Mouse (Mus musculus) gastrocnemius, adult 2 months (tissue): Measurements from ENCODE around the gene Bod1l. TPM values are rescaled to one million over a fixed set of nuclear protein-coding genes. Genes with fewer than 3 reads are reported as not detected.

Source experiments
- DNase-seq: peaks from one replicate; pipeline ENCODE4 v3.0.0; 2022
- H3K27ac ChIP-seq: fragments of 200-600 bp; 2 replicates; pipeline ENCODE4 v1.8.1; 2022; ENCODE audit warnings: mild to moderate bottlenecking
- H3K4me3 ChIP-seq: fragments of 200-600 bp; 2 replicates; pipeline ENCODE4 v1.8.1; 2022; ENCODE audit warnings: mild to moderate bottlenecking, moderate library complexity
- CTCF ChIP-seq: fragments of 200-600 bp; IDR thresholded peaks from 2 replicates; pipeline ENCODE4 v1.8.1; 2022; ENCODE audit warnings: antibody characterized with exemption, mild to moderate bottlenecking, moderate library complexity
- intact Hi-C: fragments of 180-260 bp; cut with DNase I; formaldehyde crosslinking; loops from one replicate; pipeline ENCODE4 v1.15.1; 2025
- total RNA-seq, 2 experiments: library from RNA; stranded (reverse); gene quantifications; 2 replicates each; pipeline ENCODE4 v1.2.3; 2021

Bod1l gene
- total RNA-seq, 2 experiments from 2014 or later, result 16.7 to 17.0 TPM

GRCm38 (mm10) chr5:41781890-41782289 is 62.2 kb downstream of the Bod1l start:
- DNase-seq, result no peak
- TF ChIP-seq CTCF, result no peak
- H3K4me3 ChIP-seq, result no peak overlapping the region
- intact Hi-C loops, result no loop called here
- H3K27ac ChIP-seq, result no peak overlapping the region

GRCm38 (mm10) chr5:41780026-41780425 is 64.1 kb downstream of the Bod1l start:
- TF ChIP-seq CTCF, result no peak
- intact Hi-C loops, result no loop called here
- H3K27ac ChIP-seq, result no peak overlapping the region
- DNase-seq, result no peak
- no peak overlapping the region for H3K4me3 ChIP-seq

DNA sequence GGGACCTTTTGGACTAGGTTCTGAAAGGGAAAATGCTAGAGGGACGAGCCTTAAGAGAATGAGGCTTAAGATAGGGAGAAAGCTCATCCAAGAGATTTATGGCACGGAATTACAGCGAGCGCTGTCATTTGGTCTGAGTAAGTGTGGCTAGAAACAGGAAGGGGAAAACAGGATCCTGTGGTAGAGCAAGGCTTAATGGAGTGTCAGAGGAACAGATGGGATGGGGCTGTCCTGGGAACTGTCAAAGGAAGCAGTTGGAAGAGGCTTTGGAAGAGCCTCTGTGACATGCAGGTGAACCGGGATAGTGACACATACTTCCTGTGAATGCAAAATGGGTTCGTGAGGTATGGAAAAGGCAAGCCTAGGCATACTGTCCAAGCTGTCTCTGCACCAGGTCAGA is 68.4 kb downstream of the Bod1l start:
- H3K27ac ChIP-seq, result no peak overlapping the region
- no peak for TF ChIP-seq CTCF
- no peak overlapping the region for H3K4me3 ChIP-seq
- intact Hi-C loops, result no loop called here
- DNase-seq, result no peak

DNA sequence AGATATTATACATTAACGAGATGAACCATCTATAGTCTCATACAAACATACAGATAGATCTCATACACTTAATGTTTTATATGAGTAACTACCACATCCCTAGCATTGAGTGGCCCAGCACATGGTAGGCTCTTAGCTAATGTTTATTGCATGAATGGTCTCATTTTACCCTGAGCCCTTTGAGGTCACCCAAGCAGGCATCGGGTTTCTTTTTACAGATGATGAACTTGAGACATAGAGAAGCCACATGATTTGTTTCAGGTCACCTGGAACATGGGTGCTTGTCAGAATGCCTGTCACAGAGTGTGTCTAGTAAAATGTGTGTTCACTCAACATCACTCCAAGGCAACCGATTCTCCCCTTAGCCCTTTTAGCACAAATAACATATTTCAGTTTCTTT is 68.8 kb downstream of the Bod1l start:
- TF ChIP-seq CTCF, result no peak
- no peak overlapping the region for H3K27ac ChIP-seq
- no peak for DNase-seq
- no peak overlapping the region for H3K4me3 ChIP-seq
- intact Hi-C loops, result no loop called here

DNA sequence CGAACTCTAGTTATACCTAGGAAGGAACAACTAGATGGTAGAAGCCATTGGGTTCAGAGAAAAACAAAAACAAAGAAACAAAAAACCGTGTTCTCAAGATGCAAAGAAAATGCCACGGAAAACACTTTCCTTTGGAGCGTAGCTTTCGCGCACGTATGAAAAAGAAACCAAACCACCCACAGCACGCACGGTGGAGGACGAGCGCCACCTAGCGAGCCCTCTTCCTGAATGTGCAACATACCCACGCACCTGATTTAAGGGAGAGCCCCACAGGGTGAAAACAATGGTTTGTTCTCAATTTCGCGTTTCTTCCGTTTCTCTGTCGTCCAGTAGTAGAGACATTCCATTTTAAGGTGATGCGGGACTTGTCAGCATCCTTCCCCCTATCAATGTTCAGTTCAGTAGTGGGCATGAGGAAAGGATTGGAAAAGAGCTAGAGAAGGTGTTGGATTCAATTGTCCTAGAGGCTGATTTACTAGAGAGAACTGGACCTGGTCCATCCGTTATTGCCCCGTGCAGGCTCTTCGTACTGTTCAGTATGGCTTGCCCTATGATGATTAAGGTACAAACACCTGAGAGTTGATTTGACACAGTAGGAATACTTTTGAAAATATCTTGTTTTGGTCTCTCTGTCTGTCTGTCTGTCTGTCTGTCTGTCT is 75.6 kb downstream of the Bod1l start:
- no peak; the same call in 1 of the 2 replicates for TF ChIP-seq CTCF
- intact Hi-C loops, result loop anchor here (1.0 to 2.0 kb wide), 2 partner anchors 644 to 716 kb away; no protein-coding TSS in a partner anchor
- Histone ChIP-seq H3K27ac (no peak overlapping the region), H3K4me3 (peak overlapping the region; percentile 74)
- peak; percentile 87 for DNase-seq

DNA sequence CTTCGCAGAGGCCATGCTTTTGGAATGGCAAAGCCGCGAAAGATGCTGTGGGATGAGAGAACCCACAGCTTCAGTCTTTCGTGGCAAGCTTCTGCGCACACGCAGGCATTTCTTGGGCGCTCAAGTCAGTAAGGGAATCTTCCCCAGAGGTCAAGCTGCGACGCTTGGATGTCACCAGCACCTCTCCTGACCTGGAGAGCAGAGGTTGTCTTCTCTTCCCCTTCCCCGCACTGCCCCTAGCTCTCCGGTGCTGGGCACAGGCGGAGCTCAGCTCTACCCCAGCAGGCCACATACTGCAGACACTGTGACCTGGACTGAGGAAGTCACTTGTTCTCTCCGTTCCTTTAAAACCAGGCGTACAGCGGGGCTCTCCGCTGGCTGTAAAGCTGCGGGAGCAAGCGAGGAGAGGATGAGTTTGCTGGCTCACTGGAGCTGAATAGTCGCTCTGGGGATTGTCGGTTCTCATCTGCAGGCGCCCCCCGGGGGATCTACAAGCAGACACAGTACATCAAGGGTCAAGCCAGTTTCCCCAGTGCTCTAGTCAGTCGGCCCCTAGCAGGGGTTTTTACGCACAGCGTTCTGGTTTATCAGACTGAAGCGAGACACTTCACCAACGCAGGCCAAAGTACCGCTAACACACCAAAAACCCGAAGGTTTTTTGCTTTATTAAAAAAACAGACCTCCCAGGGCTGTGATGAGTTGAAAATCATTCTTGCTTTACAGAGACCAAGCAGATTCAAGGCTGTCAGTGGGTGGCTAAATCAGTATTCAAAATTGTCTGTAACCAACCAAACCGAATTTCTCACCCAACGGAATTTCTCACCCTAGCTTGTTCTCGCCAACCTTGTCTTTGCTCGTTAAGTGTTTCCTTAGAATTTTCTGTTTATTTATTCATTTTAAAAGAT is 76.6 kb downstream of the Bod1l start:
- no peak for DNase-seq
- peak overlapping the region; percentile 74 for H3K4me3 ChIP-seq
- TF ChIP-seq CTCF, result no peak
- H3K27ac ChIP-seq, result no peak overlapping the region
- intact Hi-C loops, result loop anchor here (1.0 to 2.0 kb wide), 2 partner anchors 643 to 715 kb away; no protein-coding TSS in a partner anchor

DNA sequence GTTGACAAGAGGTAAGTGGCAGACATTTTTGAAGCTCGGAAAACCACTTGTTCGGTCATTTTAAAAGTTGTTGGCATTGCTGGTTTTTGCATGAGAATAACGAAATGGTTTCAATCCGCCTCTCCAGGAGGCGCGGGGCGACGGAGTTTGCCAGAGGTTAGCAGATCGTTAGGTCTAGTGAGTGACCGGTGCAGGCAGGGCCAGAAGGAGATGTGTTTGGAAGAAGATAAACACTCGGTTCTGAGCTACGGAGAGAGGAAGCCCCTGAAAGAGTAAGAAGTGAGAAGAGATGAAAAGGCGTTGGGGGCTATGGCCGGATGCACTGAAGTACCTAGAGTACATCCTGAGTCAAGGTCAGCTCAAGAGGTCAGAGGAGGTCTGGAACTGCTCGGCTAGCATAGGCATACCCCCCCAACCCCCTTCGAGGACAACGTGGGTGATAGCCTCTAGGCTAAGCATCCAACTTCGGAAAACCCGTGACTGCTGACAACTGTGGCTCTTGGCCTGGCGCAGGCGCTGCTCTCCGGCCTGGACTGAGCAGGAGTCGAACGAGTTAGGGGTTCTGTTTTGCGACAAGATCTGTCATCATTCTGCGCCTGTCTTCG is 77.6 kb downstream of the Bod1l start:
- Histone ChIP-seq H3K27ac (no peak overlapping the region), H3K4me3 (no peak overlapping the region)
- no peak for DNase-seq
- intact Hi-C loops, result no loop called here
- no peak for TF ChIP-seq CTCF

DNA sequence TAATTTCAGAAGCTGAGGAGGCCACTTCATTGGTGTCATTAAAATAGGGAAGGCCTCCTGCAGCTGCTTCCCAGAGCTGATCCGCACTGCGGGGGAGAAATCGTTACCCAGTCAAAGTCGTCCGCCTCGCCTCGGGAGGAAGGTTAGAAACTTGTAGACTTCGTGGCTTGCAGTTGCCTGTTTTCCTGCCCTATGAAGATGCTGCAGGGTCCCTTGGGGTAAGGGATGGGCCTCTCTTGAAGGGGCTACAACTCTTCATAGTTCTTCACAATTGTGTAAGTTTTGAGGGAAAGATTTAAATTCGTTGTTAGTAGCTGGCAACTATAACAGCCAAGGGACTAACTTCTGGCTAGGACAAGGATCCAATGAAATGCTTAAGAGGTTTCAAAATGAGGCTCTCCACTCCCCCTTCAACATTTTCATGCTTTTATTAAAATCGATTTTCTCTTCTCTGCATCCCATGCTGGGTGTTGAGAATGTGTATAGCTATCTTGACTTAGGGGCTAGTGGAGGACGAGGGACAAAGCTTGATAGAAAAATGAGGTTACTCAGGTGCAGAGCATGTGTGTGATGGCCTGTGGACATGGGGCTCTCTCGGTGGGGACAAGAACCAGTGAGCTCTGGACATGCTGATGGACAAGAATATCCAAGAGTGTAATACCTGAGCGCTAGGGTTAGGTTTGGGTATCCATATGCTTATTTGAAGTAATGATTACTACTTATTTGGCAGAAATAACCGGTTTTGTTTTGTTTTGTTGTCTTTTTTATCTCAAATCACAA is 78.3 kb downstream of the Bod1l start:
- TF ChIP-seq CTCF, result no peak
- intact Hi-C loops, result no loop called here
- no peak for DNase-seq
- H3K27ac ChIP-seq, result no peak overlapping the region
- no peak overlapping the region for H3K4me3 ChIP-seq

DNA sequence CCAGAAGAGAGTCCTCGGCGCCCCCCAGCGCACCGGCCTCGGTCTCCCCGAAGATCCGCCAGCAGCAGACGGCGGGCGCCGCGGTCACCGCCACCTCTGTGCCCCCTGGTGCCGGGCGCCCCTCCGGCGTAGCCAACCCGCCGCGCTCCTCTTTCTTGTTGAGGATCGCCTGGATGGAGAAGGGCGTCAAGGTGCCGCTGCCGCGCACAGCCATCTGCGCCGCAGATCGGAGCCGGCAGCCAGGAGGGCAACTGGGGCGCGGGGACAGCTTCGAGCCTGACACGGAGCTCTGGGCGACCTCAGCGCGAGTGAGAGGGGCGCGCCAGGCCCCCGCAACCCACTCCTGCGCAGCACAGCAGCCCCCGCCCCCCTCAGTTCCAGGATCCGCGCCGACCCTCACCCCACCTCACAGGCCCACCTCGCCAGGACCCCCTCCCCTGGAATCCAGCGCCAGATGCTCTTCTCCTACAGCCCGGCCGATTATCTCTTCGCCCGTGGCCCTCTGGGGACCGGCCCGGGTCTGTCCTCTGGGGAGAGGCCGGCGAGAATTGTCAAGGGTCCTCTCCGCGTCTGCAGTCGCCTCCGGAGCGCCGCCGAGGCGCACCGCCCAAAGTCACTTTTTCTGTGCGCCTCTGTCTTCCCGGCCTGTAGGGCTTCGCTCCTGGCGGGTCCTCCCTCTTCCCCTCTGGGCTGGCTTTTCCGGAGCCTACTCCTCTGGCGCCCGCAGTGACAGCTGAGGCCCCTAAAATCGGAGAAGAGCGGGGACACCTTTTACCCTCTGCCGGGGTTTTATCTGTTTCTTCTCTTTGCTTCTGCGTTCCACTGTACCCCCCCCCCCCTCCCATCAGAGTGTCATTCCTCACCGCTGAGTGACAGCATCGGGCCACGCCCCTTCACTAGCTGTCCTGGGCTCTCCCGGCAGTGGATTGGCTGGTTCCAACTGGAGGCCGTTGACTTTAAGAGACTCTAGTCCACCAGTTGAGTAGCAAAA is 80.1 kb downstream of the Bod1l start, which contains the start of gene Nkx3-2:
TSS of gene Nkx3-2 (minus strand) at position 771 of the 991 bp plus-strand sequence.
- intact Hi-C loops, result no loop called here
- peak; percentile 29 for DNase-seq
- Histone ChIP-seq H3K27ac (no peak within 1 kb of the TSS), H3K4me3 (peak within 1 kb of the TSS; percentile 58)
- no peak for TF ChIP-seq CTCF

- intact Hi-C loops, result no loop called here
- Histone ChIP-seq H3K27ac (no peak overlapping the region), H3K4me3 (peak overlapping the region; percentile 58)
- no peak for DNase-seq
- TF ChIP-seq CTCF, result no peak
Observed at GRCm38 (mm10) chr5:41762947-41763730, 81.0 kb downstream of the Bod1l start.
